Mouse (Mus musculus) testis, adult 2 months (tissue): ENCODE data around the gene Rpusd2.

Experiments
- CTCF ChIP-seq: fragments of 200-500 bp; IDR thresholded peaks from 2 replicates; pipeline ENCODE4 v1.5.1; 2012; ENCODE audit warnings: low read depth, mild to moderate bottlenecking, inconsistent platforms, low read length, moderate library complexity; ENCODE audit not compliant: control insufficient read depth, insufficient read depth, insufficient replicate concordance
- POLR2A ChIP-seq: fragments of 200-500 bp; IDR thresholded peaks from 2 replicates; pipeline ENCODE4 v1.6.1; 2012; ENCODE audit warnings: low read depth, mild to moderate bottlenecking, inconsistent platforms, low read length, moderate library complexity; ENCODE audit not compliant: control insufficient read depth

DNA sequence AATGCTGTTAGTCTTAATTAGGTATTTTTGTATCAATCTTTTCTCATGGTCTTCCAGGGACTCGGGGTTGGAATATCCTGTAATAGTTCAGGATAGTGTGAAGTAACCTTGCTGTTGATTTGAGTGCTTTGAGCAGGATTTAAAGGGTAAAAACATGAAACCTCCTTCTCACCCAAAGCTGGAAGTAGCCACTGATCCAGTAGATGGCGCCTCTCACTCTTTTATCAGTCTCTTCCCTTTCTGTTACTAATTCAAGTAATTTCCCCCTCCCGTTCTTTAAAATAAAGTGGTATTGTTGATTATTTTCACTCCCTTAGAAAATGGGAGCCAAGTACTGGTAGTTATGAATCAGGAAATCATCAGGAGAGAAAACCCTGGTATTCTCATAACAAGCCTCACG is 6.3 kb downstream of the Rpusd2 start:
- TF ChIP-seq CTCF (no peak), POLR2A (no peak)
